Mouse (Mus musculus): Measurements from ENCODE around the gene Fez1. TPM values are rescaled to one million over a fixed set of nuclear protein-coding genes. Genes with fewer than 3 reads are reported as not detected.

Fez1 gene
- polyA plus RNA-seq, 1 experiment from 2014 or later, result 3.8 TPM

DNA sequence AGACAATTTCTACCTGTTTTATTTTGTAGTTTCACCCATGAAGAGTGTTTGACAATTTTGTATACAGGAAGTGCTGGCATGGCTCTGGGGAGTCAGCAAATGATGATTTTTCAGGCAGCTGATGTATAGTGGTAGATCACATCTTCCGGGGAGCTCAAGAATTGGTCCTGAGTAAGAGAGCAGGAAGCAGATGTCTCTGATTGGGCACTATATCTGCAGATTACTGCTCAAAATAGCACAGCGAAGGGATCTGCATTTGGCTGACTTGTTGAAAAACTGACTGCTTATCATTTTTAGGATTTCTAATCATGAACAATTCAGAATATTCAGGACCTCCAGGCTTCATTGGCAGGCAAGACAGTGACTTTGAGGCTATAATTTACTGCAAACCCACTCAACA, 30.5 kb downstream of the Fez1 start:
- 73% methylated on average over 2 of the region's 2 CpGs for WGBS
- no peaks in the 10 kb centered on the region for H3K27me3 ChIP-seq (ENCODE audit: insufficient read depth, poor library complexity, severe bottlenecking)
- no peak for DNase-seq (ENCODE audit: low spot score)

GRCm38 (mm10) chr9:36856351-36856750, 34.7 kb downstream of the Fez1 start:
- Histone ChIP-seq H3K27me3 (ENCODE audit: insufficient read depth, poor library complexity, severe bottlenecking) (no peaks in the 10 kb centered on the region), H3K4me1 (no peaks in the 10 kb centered on the region), H3K4me3 (no peak overlapping the region), H3K9me3 (no peaks in the 10 kb centered on the region), H3K27ac (no peak overlapping the region), H3K36me3 (no peaks in the 10 kb centered on the region)
- DNase-seq (ENCODE audit: low spot score), result no peak
- 55% methylated on average over 2 of the region's 2 CpGs for WGBS

More for the DNA sequence above, 30.5 kb downstream of the Fez1 start:
- no peaks in the 10 kb centered on the region for H3K4me1 ChIP-seq
- no peaks in the 10 kb centered on the region for H3K9me3 ChIP-seq
- H3K27ac ChIP-seq, result no peak overlapping the region
- H3K36me3 ChIP-seq, result no peaks in the 10 kb centered on the region
- no peak overlapping the region for H3K4me3 ChIP-seq

GRCm38 (mm10) chr9:36857476-36858117, 35.9 kb downstream of the Fez1 start:
- no peak for DNase-seq (ENCODE audit: low spot score)

DNA sequence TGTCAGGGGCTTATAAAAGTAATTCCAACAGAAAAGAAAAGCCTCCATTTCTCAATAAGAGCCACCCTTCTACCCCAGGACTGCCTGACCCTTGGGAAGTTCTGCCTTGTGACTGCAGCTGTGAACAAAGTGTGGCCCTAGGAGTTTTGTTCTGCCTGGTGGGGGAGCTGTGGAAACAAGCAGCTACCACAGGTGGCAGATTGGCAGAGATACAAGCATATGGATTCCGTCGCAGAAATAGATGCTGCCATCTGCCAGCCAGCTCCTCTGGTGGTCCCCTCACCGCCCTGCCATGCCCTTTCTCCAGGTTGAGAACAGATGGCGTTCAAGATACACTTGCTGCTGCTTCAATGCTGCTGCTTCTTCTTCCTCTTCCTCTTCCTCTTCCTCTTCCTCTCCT, 37.0 kb downstream of the Fez1 start:
- H3K9me3 ChIP-seq, result no peaks in the 10 kb centered on the region
- no peak overlapping the region for H3K4me3 ChIP-seq
- 31% methylated on average over 4 of the region's 4 CpGs for WGBS
- H3K27ac ChIP-seq, result no peak overlapping the region
- no peaks in the 10 kb centered on the region for H3K36me3 ChIP-seq
- H3K4me1 ChIP-seq, result no peaks in the 10 kb centered on the region
- H3K27me3 ChIP-seq (ENCODE audit: insufficient read depth, poor library complexity, severe bottlenecking), result no peaks in the 10 kb centered on the region
- DNase-seq (ENCODE audit: low spot score), result no peak

More at GRCm38 (mm10) chr9:36857476-36858117, 35.9 kb downstream of the Fez1 start:
- no peak overlapping the region for H3K27ac ChIP-seq
- H3K27me3 ChIP-seq (ENCODE audit: insufficient read depth, poor library complexity, severe bottlenecking), result no peaks in the 10 kb centered on the region
- no peaks in the 10 kb centered on the region for H3K4me1 ChIP-seq
- H3K9me3 ChIP-seq, result no peaks in the 10 kb centered on the region
- WGBS, result 27% methylated on average over 8 of the region's 8 CpGs
- H3K4me3 ChIP-seq, result no peak overlapping the region
- H3K36me3 ChIP-seq, result no peaks in the 10 kb centered on the region

DNA sequence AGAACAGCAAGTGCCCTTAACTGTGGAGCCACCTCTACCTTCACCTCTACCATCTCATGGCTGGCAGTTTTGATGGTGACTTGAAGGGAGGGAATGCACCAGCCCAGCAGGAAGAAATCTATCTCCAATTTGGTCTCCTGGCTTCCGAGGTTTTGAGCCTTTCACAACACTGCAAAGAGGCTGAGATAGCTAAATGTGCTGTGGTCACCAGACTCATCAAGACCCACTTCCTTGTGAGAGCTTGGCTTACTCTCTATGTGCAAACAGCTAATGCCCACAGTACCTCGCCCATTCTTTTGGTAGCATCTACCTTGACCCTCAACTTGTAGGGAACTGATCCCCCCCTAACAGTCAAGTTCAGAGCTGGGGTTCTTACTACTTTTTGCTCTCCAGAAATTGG, 40.9 kb downstream of the Fez1 start:
- no peak overlapping the region for H3K27ac ChIP-seq
- no peaks in the 10 kb centered on the region for H3K9me3 ChIP-seq
- H3K27me3 ChIP-seq (ENCODE audit: insufficient read depth, poor library complexity, severe bottlenecking), result no peaks in the 10 kb centered on the region
- DNase-seq (ENCODE audit: low spot score), result no peak
- no peak overlapping the region for H3K4me3 ChIP-seq
- WGBS, result 68% methylated on average over 2 of the region's 2 CpGs
- H3K36me3 ChIP-seq, result no peaks in the 10 kb centered on the region
- no peaks in the 10 kb centered on the region for H3K4me1 ChIP-seq

GRCm38 (mm10) chr9:36863694-36864093, 42.0 kb downstream of the Fez1 start:
- no peak for DNase-seq (ENCODE audit: low spot score)
- 57% methylated on average over 3 of the region's 3 CpGs for WGBS
- no peak overlapping the region for H3K4me3 ChIP-seq
- H3K36me3 ChIP-seq, result no peaks in the 10 kb centered on the region
- no peak overlapping the region for H3K27ac ChIP-seq
- no peaks in the 10 kb centered on the region for H3K27me3 ChIP-seq (ENCODE audit: insufficient read depth, poor library complexity, severe bottlenecking)
- H3K4me1 ChIP-seq, result no peaks in the 10 kb centered on the region
- H3K9me3 ChIP-seq, result no peaks in the 10 kb centered on the region

DNA sequence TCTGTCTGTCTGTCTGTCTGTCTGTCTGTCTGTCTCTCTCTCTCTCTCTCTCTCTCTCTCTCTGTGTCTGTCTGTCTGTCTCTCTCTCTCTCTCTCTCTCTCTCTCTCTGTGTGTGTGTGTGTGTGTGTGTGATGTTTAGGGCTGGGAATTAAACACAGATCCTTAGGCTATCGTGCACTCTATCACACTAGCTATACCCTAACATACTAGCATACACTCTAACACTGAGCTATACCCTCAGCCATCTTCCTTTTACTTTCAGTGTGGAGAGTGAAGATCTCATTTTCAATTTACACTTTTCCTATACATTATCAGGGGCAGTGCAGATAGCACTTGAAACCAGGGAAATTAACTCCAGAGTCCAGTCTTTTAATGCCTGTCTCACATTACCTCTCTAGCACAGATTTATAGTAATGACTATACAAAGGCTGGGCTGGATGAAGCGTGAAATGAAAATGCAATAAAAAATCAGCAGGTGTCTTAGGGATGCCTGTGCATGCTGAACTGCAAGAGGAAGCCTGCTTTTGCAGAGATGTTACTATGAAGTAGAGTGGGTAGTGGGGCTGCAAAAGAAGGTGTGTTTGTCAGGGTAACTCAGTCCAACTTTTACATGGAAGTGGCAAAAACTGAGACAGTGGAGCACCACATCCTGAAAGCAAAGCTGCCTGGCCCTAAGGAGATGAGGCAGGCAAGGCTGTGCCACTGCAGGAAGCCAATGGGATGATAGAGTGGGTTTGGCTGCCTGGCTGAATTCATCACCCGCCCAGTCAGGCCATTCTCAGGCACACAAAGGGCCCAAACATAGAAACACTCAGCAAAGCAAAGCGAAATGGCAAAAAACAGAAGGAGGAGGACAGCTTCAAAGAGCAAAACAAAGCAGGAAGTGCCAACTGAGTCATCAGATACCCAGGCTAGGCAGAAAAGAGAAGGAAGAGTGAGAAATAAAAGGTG, 43.5 kb downstream of the Fez1 start:
- 62% methylated on average over 4 of the region's 4 CpGs for WGBS
- no peak for DNase-seq (ENCODE audit: low spot score)
- no peak overlapping the region for H3K4me3 ChIP-seq
- H3K9me3 ChIP-seq, result no peaks in the 10 kb centered on the region
- no peaks in the 10 kb centered on the region for H3K4me1 ChIP-seq
- H3K27ac ChIP-seq, result no peak overlapping the region
- no peaks in the 10 kb centered on the region for H3K36me3 ChIP-seq
- H3K27me3 ChIP-seq (ENCODE audit: insufficient read depth, poor library complexity, severe bottlenecking), result no peaks in the 10 kb centered on the region

GRCm38 (mm10) chr9:36868662-36869061, 47.0 kb downstream of the Fez1 start:
- H3K9me3 ChIP-seq, result no peaks in the 10 kb centered on the region
- no peak overlapping the region for H3K27ac ChIP-seq
- WGBS, result 72% methylated on average over 6 of the region's 6 CpGs
- H3K27me3 ChIP-seq (ENCODE audit: insufficient read depth, poor library complexity, severe bottlenecking), result no peaks in the 10 kb centered on the region
- no peaks in the 10 kb centered on the region for H3K36me3 ChIP-seq
- DNase-seq (ENCODE audit: low spot score), result no peak
- H3K4me1 ChIP-seq, result no peaks in the 10 kb centered on the region
- no peak overlapping the region for H3K4me3 ChIP-seq

DNA sequence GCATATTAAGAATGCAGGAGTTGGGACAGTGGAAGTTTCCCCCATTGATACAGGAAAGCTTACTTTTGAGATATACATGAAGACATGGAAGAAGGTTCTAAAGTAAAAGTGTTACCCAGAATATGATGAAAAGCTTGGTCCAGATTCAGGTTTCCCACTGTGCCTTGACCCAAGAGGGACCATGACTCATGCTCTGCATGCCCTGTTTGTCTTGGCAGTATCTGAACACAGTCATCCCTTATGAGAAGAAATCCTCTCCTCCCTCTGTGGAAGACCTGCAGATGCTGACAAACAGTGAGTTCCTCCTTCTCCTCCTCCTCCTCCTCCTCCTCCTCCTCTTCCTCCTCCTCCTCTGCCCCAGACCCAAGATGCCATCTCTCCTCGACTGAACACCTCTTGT, 48.6 kb downstream of the Fez1 start:
- no peak for DNase-seq (ENCODE audit: low spot score)
- Histone ChIP-seq H3K4me1 (no peaks in the 10 kb centered on the region), H3K27me3 (ENCODE audit: insufficient read depth, poor library complexity, severe bottlenecking) (no peaks in the 10 kb centered on the region), H3K36me3 (no peaks in the 10 kb centered on the region), H3K4me3 (no peak overlapping the region), H3K27ac (no peak overlapping the region), H3K9me3 (no peaks in the 10 kb centered on the region)
- 25% methylated on average over 1 of the region's 1 CpGs for WGBS

GRCm38 (mm10) chr9:36873796-36874195, 52.1 kb downstream of the Fez1 start:
- no peak overlapping the region for H3K4me3 ChIP-seq
- H3K4me1 ChIP-seq, result no peaks in the 10 kb centered on the region
- WGBS, result 69% methylated on average over 2 of the region's 2 CpGs
- H3K27ac ChIP-seq, result no peak overlapping the region
- H3K36me3 ChIP-seq, result no peaks in the 10 kb centered on the region
- H3K9me3 ChIP-seq, result no peaks in the 10 kb centered on the region
- H3K27me3 ChIP-seq (ENCODE audit: insufficient read depth, poor library complexity, severe bottlenecking), result no peaks in the 10 kb centered on the region
- no peak for DNase-seq (ENCODE audit: low spot score)

DNA sequence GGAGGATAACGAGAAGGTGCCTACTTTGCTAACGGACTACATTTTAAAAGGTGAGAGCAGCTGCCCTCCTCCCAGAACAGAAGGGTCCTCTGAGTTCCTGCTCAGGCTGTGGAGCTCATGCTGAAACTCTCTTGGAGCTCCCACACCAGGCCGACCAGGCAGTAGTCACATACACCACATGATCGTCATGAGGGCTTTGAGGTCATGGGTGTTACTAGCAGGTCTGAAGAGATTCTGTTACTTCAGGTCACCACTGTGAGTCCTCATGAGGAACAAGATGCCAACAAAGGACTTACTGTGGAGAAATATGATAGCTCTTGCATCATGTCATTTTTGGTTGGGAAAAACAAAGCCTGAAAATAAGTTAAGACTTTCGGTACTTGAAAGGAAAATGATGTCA, 54.6 kb downstream of the Fez1 start:
- H3K27me3 ChIP-seq (ENCODE audit: insufficient read depth, poor library complexity, severe bottlenecking), result no peaks in the 10 kb centered on the region
- peaks cover 11% of the 10 kb centered on the region; the same call in 1 of the 2 replicates for H3K4me1 ChIP-seq
- no peaks in the 10 kb centered on the region for H3K36me3 ChIP-seq
- 81% methylated on average over 5 of the region's 5 CpGs for WGBS
- H3K27ac ChIP-seq, result no peak overlapping the region
- no peak overlapping the region for H3K4me3 ChIP-seq
- no peak for DNase-seq (ENCODE audit: low spot score)
- no peaks in the 10 kb centered on the region for H3K9me3 ChIP-seq

DNA sequence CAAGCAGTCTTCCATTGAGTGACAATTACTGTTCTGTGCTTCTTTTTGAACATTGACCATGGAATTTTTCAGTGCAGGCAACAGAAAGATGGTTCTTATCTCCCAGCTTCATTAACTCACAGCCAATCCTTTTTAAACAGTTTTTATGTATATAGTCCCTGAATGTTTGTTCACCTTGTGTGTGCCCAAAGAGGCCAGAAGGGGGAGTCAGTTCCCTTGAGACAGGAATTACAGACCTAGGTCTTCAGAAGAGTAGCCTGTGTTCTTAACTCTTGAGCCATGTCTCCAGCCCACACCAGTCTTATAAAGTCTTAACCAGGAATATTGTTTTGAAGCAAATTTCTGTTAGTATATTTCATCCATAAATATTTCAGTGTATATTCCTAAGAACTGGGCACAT, 55.1 kb downstream of the Fez1 start:
- Histone ChIP-seq H3K27me3 (ENCODE audit: insufficient read depth, poor library complexity, severe bottlenecking) (no peaks in the 10 kb centered on the region), H3K36me3 (no peaks in the 10 kb centered on the region), H3K4me1 (peaks cover 11% of the 10 kb centered on the region; the same call in 1 of the 2 replicates), H3K9me3 (no peaks in the 10 kb centered on the region), H3K27ac (no peak overlapping the region), H3K4me3 (no peak overlapping the region)
- DNase-seq (ENCODE audit: low spot score), result no peak

DNA sequence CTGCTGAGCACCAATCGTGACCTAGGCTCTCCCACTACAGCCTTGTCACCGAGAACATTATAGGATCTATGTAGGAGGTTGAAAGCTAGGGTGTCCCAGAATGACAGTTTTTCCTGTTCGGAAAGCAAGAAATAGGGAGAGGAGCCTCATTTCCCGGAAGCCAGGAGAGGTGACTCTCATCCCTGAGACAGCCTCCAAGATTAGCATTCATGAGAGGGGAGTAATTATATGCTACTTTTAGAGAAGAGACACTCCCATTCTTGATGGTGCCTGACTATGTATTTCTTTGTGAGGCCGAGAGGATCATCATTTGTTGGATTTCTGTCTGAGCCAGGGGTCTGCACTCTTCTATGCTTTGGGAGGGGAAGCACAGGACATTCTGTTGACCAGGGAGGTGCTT, 60.0 kb downstream of the Fez1 start:
- H3K4me1 ChIP-seq, result peaks cover 11% of the 10 kb centered on the region; the same call in 1 of the 2 replicates
- H3K27me3 ChIP-seq (ENCODE audit: insufficient read depth, poor library complexity, severe bottlenecking), result no peaks in the 10 kb centered on the region
- H3K9me3 ChIP-seq, result no peaks in the 10 kb centered on the region
- H3K27ac ChIP-seq, result no peak overlapping the region
- no peak overlapping the region for H3K4me3 ChIP-seq
- H3K36me3 ChIP-seq, result no peaks in the 10 kb centered on the region
- no peak for DNase-seq (ENCODE audit: low spot score)
- WGBS, result 72% methylated on average over 5 of the region's 5 CpGs

Measured in heart, embryonic 10.5 days (tissue).